In the genomic region with DNA sequence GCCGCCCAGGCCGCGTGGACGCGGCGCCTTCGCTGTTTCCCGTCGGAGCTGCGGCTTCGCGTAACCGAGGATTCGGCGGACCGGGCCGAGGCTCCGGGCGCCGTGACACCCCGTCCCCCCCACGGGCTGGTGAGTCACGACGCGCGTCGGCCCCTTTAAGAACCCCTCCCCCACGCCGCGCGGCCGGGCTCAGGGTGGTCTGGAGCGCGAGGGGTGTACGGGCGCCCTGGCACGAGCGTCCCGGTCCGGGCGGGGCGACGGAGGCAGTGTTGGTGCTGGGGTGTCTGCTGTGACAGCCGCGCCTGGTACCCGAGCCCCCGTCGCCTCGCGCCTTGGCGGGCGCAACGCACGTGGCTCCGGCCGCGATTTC, we compare ENCODE assay signal across 7 mouse cellular contexts. TPM values are rescaled to one million over a fixed set of nuclear protein-coding genes. Genes with fewer than 3 reads are reported as not detected.
DNase-seq lines count a peak whose midpoint lies in the region; ATAC-seq and TF ChIP-seq lines count a peak whose summit lies in the region.

No protein-coding gene starts in this region.

- no peaks in the 10 kb centered on the region for H3K27me3 ChIP-seq in forebrain, embryonic 15.5 days
- no peaks in the 10 kb centered on the region for H3K27me3 ChIP-seq in liver, embryonic 14.5 days (ENCODE audit: control insufficient read depth, insufficient read depth, low read length)

- peak overlapping the region; percentile 94 for H3K4me2 ChIP-seq in forebrain, embryonic 15.5 days (replicated peaks)
- peak overlapping the region; percentile 78 for H3K4me2 ChIP-seq in liver, embryonic 14.5 days (ENCODE audit: low read depth)

- peaks cover 51% of the 10 kb centered on the region for H3K4me1 ChIP-seq in lung, adult 2 months (ENCODE audit: control insufficient read depth, insufficient read depth, low read length)
- peaks cover 42% of the 10 kb centered on the region for H3K4me1 ChIP-seq in brown adipose tissue, adult 24 weeks (ENCODE audit: control insufficient read depth, insufficient read depth, insufficient read length, low read length)
- H3K4me1 ChIP-seq in forebrain, embryonic 15.5 days, result peaks cover 80% of the 10 kb centered on the region
- H3K4me1 ChIP-seq in liver, embryonic 14.5 days (replicated peaks; ENCODE audit: control insufficient read depth in 2 of 2, insufficient read depth in 2 of 2, low read length in 1 of 2), result peaks cover 42 to 71% of the 10 kb centered on the region in 2 experiments

- H3K4me3 ChIP-seq in lung, adult 2 months (replicated peaks; ENCODE audit: extremely low read depth, low read depth, low read length), result peak overlapping the region; percentile 82
- H3K4me3 ChIP-seq in brown adipose tissue, adult 24 weeks (ENCODE audit: insufficient read depth, low read depth, low read length), result peak overlapping the region; percentile 75
- peak overlapping the region; percentile 96 for H3K4me3 ChIP-seq in forebrain, embryonic 15.5 days
- peak overlapping the region; percentile 70 to 81 for H3K4me3 ChIP-seq in liver, embryonic 14.5 days (ENCODE audit: insufficient read depth in 1 of 2, low read depth in 2 of 2, low read length in 2 of 2)

- no peak for DNase-seq in lung, adult 2 months
- no peak for DNase-seq in lung, postnatal 4 days
- DNase-seq in liver, embryonic 14.5 days (ENCODE audit: low read depth in 3 of 3, low spot score in 3 of 3), result no peak
- no peak for DNase-seq in urinary bladder, adult 2 months (ENCODE audit: low spot score)
- DNase-seq in urinary bladder, postnatal 14 days (ENCODE audit: low spot score), result no peak

- TF ChIP-seq POLR2A in lung, adult 2 months (IDR thresholded peaks at IDR 0.05; ENCODE audit: borderline replicate concordance, extremely low read depth, low read depth, low read length), result no peak

- WGBS in lung, adult 2 months, result under 1% methylated on average over 56 of the region's 57 CpGs
- under 1% methylated on average over 57 of the region's 57 CpGs for WGBS in forebrain, embryonic 15.5 days
- under 1% methylated on average over 57 of the region's 57 CpGs for WGBS in liver, embryonic 14.5 days (ENCODE audit: insufficient replicate concordance)

- TF ChIP-seq CTCF in lung, adult 2 months (IDR thresholded peaks at IDR 0.05; ENCODE audit: insufficient read depth, low read length), result no peak
- TF ChIP-seq CTCF in liver, embryonic 14.5 days (IDR thresholded peaks at IDR 0.05; ENCODE audit: low read depth), result no peak

- H3K27ac ChIP-seq in brown adipose tissue, adult 24 weeks (replicated peaks; ENCODE audit: low read depth, low read length), result peak overlapping the region; percentile 99
- peak overlapping the region; percentile 99 for H3K27ac ChIP-seq in forebrain, embryonic 15.5 days (replicated peaks)
- H3K27ac ChIP-seq in liver, embryonic 14.5 days, result peak overlapping the region; percentile 84

- ATAC-seq in forebrain, embryonic 15.5 days (replicated peaks), result peak; percentile 41
- ATAC-seq in liver, embryonic 14.5 days (ENCODE audit: insufficient read depth), result peak; percentile 47

- TF ChIP-seq EP300 in liver, embryonic 14.5 days (IDR thresholded peaks at IDR 0.05; ENCODE audit: low read depth), result no peak

- H3K36me3 ChIP-seq in forebrain, embryonic 15.5 days, result no peaks in the 10 kb centered on the region
- H3K36me3 ChIP-seq in liver, embryonic 14.5 days (replicated peaks; ENCODE audit: control insufficient read depth, insufficient read depth, low read depth), result no peaks in the 10 kb centered on the region

- no peaks in the 10 kb centered on the region for H3K9me3 ChIP-seq in forebrain, embryonic 15.5 days
- no peaks in the 10 kb centered on the region for H3K9me3 ChIP-seq in liver, embryonic 14.5 days (ENCODE audit: control insufficient read depth, low read length)

- peak overlapping the region; percentile 93 for H3K9ac ChIP-seq in forebrain, embryonic 15.5 days (replicated peaks)
- peak overlapping the region; percentile 79 for H3K9ac ChIP-seq in liver, embryonic 14.5 days (replicated peaks)

RNA-seq across cellular contexts. Expression of a gene that starts 0.4 kb away (rescaled TPM):
- polyA plus RNA-seq in lung, adult 2 months (2012; rRNA removed), result 87.0 and 94.3 TPM in 2 replicates
- polyA plus RNA-seq in brown adipose tissue, adult 24 weeks (2012; ENCODE audit: insufficient read depth, insufficient read length, missing spikeins), result 34.8 and 50.0 TPM in 2 replicates
- 20.1 and 21.3 TPM in 2 replicates for polyA plus RNA-seq in forebrain, embryonic 15.5 days (2015; fragmentation: Nextera tagmentation; extraction: Ambion mirVana)
- polyA plus RNA-seq in liver, embryonic 14.5 days (2012; rRNA removed), result 10.3 and 11.1 TPM in 2 replicates
- polyA plus RNA-seq in liver, embryonic 14.5 days (2014; fragmentation: Nextera tagmentation; extraction: Ambion mirVana), result 6.4 and 7.5 TPM in 2 replicates
- polyA plus RNA-seq in urinary bladder, adult 2 months (2012; rRNA removed), result 34.6 and 51.0 TPM in 2 replicates
